Mouse (Mus musculus) left cerebral cortex, adult 2 months (tissue): ENCODE measurements at regions not wholly inside any gene's neighbourhood (a gene's known extent, or its start where the extent isn't known, plus 50 kb on each side); places are given as distances from the start of the nearest gene placed in this dataset.
A peak's percentile ranks its signal among the peaks of the same experiment; 100 is the strongest.
"Not testable (repeated sequence)": the region's sequence is repeated elsewhere in the genome, so short reads cannot be mapped to it uniquely, and the experiment has no call there.

ENCODE experiments used
- DNase-seq, 2 experiments: peaks; one replicate each; pipeline ENCODE4 v3.0.0; 2021 to 2022; ENCODE audit warnings: low spot score in 2 of 2, mixed read lengths in 1 of 2; ENCODE audit errors: extremely low spot score in 1 of 2
- H3K27ac ChIP-seq: fragments of 200-600 bp; 2 replicates; pipeline ENCODE4 v1.8.1; 2022
- H3K4me3 ChIP-seq: fragments of 200-600 bp; 2 replicates; pipeline ENCODE4 v1.8.1; 2022
- CTCF ChIP-seq: fragments of 200-600 bp; IDR thresholded peaks from 2 replicates; pipeline ENCODE4 v1.8.1; 2022; ENCODE audit warnings: antibody characterized with exemption, mild to moderate bottlenecking, moderate library complexity
- intact Hi-C: fragments of 180-260 bp; cut with DNase I; formaldehyde crosslinking; loops from one replicate; pipeline ENCODE4 v1.15.1; 2025

DNA sequence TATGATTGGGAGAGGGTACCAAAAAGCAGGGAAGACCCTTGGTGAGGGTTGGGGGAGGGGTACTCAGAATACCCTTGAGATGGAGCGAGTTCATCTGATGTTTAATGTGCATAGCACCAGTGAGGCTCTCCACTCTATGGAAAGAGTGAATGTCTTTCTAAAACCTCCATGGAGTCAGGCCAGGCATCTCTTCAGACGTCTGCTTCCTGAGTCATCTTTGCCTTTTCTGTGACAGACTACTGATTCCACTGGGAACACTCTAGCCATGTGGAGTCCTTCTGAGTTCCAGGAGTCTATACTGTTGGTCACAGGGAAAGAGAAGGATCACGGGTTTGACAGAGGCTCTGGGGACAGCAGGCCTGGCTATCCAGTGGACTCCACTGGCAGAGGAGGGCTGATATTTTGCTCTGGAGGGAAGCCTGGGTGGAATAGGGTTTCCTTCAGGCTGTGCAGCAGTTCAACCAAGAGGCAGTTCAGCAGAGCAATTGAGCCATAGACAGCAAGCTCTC, 169.9 kb downstream of the Bcl2l11 start:
- intact Hi-C loops: no loop called here
- no peak overlapping the region for H3K27ac ChIP-seq
- TF ChIP-seq CTCF: no peak
- no peak overlapping the region for H3K4me3 ChIP-seq
- DNase-seq: no peak

DNA sequence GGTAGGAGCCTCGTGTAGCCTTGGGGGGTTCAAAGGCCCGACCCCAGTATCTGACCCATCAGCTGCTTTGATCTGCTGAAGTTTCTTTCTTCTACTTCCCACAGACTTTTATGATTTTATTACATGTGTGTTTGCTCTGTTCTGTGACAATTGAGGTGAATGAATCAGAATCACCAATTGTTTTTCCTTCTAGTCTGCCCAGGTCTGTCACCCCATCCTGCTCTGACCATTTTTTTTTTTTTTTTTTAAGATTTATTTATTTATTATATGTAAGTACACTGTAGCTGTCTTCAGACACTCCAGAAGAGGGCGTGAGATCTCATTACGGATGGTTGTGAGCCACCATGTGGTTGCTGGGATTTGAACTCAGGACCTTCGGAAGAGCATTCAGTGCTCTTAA, 170.6 kb downstream of the Bcl2l11 start:
- H3K4me3 ChIP-seq, DNase-seq, H3K27ac ChIP-seq, intact Hi-C loops: not testable (repeated sequence)

DNA sequence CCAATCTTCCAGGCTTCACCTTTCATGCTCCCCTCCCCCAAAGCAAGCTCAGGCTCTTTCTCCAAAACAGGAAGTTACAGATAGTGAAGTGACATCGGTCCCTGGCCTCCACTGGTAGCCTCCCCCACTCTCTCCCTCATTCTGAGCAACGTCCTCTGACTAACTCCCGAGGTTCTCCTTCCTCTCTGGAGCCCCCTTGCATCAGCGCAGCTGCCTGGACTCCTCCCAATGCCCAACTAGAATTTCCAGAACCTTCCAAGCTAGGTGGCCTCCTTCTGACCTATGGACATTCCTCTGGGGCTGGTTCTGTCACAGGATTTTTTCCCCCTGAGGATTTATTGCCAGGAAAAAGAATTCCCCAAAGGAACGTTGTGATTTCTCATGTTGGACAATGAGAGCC, 171.1 kb downstream of the Bcl2l11 start:
- no peak for DNase-seq
- TF ChIP-seq CTCF: no peak
- intact Hi-C loops: no loop called here
- no peak overlapping the region for H3K27ac ChIP-seq
- no peak overlapping the region for H3K4me3 ChIP-seq

DNA sequence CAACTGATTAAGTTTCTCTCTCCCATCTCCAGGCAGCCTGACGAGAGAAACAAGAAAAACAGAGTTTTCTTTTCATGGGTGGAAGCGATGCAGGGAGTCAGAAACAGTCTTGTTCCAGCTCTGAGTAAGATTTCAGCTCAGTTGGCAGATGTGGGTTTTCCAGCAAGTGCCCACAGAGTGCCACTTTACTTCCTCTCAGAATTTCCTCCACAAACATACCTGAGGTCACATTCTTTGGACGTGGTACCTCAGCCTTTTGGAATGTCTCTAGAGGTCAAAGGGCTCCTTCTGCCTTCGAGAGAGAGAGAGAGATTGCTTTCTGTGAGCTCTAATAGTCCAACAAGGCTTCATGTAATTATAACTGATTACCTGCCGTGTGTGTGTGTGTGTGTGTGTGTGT, 172.0 kb downstream of the Bcl2l11 start:
- Histone ChIP-seq H3K4me3 (no peak overlapping the region), H3K27ac (no peak overlapping the region)
- no peak for TF ChIP-seq CTCF
- no peak for DNase-seq
- intact Hi-C loops: no loop called here

DNA sequence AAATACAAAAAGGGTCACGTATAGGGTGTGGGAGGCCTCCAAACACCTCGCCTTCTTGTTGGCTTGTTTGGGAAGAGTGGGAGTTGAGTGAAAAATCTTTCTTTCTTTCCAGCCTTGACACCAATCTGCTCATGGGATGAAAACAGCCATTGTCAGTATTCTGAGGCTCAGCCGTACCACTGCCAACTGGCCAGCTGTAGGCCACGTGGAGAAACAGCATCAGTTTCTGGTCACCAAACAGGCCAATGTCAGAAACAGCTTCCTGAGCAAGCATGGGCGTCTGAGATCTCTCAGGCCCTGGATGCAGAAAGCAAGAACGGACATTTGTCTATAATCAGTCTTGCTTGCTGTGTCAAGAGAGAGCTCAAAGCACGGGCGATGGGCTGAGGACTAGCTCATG, 173.2 kb downstream of the Bcl2l11 start:
- intact Hi-C loops: no loop called here
- no peak for TF ChIP-seq CTCF
- Histone ChIP-seq H3K4me3 (no peak overlapping the region), H3K27ac (no peak overlapping the region)
- no peak for DNase-seq

DNA sequence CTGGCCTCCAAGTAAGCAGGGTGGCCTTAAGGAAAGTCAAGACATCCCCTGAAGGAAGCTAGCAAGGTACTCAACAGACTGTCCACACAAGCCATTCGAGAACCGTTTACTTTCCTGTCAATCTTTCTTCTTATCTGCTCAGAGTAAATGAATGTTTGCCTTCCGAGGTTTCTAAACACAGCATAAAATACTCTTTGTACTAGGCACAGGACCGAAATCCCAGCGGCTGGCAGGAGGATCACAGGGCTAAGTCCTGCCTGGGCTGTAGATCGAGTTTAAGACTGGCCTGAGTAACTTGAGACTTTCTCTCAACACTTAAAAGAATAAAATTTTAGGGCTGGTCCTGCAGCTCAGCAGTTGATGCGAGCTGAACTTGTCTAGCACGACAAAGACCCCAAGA, 175.9 kb downstream of the Bcl2l11 start:
- no peak overlapping the region for H3K27ac ChIP-seq
- intact Hi-C loops: loop anchor here (10.0 kb wide), 1 partner anchor 177 kb away; the partner anchor contains the start of gene Bcl2l11
- DNase-seq: no peak
- H3K4me3 ChIP-seq: no peak overlapping the region
- no peak for TF ChIP-seq CTCF

DNA sequence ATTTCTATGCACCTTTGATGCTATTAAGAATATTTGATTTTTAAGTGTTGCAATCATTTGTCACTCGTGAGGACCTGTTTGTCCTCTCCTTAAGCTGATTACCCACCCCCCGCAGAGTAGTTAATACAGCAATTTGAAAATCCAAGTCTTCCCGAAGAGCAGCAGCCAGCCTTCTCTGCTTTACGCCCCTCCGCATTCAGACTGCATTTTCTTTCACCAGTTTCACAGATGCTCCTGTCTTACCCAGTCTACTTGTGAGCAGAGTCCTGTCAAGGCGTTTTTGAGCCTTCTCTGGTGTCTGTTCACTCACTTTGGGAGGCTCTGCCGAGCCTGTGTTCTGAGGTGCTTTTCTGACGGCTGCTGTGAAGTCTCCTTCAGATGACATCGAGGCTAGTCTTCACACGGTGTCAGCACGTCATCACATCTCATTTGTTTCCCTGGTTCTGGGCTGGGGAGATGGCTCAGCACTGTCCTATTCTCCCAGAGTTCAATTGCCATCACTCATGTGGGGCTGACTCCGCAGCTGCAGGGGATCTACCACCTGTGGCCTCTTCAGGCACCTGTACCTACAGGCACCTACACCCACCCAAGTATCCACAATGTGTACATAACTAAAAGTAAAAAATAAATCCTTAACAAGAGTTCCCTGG, 178.3 kb downstream of the Bcl2l11 start:
- intact Hi-C loops: loop anchor here (10.0 kb wide), 1 partner anchor 179 kb away; the partner anchor contains the start of gene Bcl2l11
- no peak for TF ChIP-seq CTCF
- H3K4me3 ChIP-seq: no peak overlapping the region
- no peak for DNase-seq
- no peak overlapping the region for H3K27ac ChIP-seq

DNA sequence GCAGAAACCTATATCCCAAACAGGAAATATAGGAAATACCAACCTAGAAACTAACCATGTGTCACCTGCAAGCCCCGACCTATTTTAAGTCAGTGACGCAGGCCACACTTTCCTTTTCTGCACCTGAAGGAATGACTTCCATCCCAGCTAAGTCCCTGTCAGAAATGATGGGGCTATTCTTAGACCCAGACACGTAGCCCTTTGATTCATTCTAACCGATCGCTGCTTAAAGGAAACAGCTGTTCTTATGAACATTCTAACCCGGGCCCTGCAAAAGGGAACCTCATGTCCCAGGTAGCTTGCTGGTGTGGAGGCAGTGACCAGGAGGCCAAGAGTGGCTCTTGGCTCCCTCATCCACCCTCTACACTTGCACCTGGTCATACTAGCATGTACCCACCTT, 180.9 kb downstream of the Bcl2l11 start:
- no peak for DNase-seq
- intact Hi-C loops: loop anchor here (10.0 kb wide), 1 partner anchor 182 kb away; the partner anchor contains the start of gene Bcl2l11
- Histone ChIP-seq H3K27ac (no peak overlapping the region), H3K4me3 (no peak overlapping the region)
- TF ChIP-seq CTCF: no peak

DNA sequence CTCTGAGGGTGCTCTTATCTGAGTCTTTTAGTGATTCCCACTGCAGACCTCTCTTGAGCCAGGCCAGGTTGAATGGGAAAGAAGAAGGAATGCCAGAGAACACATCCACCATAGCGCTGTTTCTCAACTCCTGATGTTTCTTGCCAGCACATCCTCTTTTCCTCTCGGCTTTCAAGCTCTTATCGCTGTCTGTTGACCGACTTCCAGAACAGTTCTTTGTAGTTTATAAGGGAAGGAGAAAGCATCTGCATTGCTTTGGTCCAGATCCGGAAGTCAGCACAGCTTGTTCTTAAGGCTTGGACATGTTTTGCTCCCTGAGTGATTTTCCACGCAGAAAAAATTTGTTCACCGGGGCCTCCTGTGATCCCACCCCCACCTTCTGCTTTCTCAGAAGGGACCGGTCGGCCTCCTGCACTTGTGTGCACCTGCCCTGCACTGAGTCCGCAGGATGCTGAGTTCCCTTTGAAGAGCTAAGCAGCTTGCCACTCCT, 183.7 kb downstream of the Bcl2l11 start:
- no peak for TF ChIP-seq CTCF
- Histone ChIP-seq H3K4me3 (no peak overlapping the region), H3K27ac (no peak overlapping the region)
- intact Hi-C loops: loop anchor here (1.0 to 10.0 kb wide), 2 partner anchors 30 to 185 kb away; partner anchors contain the start of gene Bcl2l11
- DNase-seq: no peak

DNA sequence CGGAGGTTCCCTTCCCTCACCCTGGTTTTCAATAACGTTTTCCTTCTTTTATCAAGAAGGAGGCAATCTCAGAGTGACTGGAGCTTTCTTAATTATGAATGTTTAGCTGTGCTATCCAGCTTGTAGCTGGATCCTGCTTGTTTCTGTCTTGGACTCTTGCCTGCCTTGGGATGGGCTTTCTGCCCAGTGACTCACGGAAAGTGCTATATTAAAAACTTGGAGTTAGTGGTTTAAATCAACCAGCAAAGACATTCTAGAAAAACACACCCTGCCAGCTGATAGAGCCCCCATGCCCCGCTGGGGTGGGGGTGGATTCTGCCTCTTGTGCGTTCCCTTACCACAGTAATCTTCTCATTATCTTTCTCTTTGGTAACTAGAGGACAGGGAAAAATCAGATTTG, 184.2 kb downstream of the Bcl2l11 start:
- Histone ChIP-seq H3K4me3 (no peak overlapping the region), H3K27ac (no peak overlapping the region)
- intact Hi-C loops: no loop called here
- DNase-seq: peak; percentile 62 to 87
- no peak for TF ChIP-seq CTCF

DNA sequence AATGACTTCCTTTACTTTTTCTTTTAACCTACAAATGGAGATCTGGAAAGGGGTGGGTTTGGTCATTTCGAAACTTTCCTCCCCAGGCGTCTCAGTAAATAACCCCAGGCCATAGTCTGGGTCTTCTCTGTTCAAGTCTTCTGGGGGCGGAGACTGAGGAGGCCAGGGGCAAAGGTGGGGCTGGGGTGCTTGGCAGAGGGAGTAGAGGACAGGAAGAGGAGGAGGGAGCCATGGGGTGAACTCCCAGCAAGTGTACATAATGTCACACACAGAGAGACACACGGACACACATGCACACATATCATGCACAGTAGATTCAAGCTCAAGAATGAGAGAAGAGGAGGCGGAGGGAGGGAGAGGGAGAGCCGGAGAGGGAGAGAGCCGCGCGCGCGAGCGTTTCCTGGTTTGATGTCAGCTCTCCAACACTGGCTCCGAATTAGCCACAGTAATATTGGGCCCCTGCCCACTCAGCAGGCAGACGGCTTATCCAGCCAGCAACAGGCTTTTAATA, 186.3 kb downstream of the Bcl2l11 start:
- DNase-seq: peak; percentile 50 to 54
- Histone ChIP-seq H3K4me3 (no peak overlapping the region), H3K27ac (no peak overlapping the region)
- intact Hi-C loops: no loop called here
- no peak for TF ChIP-seq CTCF

DNA sequence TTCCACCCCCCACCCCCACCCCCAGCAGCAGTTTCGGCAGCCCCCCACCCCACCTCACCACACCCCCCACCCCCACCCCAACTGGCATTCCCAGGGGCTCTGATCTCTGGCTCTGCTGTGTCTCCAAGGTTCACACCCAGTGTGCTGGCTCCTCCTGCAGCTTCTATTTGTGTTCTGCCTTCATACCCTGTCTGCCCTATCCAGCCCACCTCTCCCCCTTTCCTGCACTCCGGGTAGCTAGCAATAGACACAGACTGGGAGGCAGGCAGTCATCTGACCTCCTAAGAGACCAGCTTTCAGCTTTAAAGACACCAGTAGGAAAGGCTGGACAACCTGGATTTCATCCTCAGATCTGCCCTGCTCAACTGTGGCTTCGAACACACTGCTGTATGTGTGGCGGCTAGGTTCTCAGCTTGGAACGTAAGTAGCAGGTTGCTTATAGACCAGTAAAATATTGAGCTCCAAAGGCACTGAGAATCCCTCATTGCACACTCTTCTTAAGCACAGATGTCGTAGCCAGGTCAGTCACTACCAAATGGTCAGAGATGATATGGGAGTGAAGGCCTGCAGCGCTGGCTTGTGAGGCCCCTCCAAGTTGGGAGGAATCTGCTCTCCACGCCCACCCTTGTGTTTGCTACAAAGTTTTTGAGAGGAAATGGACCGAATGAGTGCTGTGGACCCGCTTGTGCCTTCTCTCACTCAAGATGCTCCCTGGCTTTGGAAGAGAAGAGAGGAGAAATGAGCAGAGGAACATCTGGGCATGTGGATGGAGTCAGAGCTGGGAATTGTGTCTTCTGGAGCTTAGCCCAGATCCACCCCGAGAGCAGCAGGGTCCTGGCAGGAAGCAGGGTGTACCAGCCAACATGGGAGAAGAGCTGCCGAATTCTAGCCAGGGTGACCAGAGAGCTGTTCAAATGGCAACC, 187.1 kb downstream of the Bcl2l11 start:
- DNase-seq: no peak
- TF ChIP-seq CTCF: no peak
- intact Hi-C loops: no loop called here
- H3K27ac ChIP-seq: no peak overlapping the region
- no peak overlapping the region for H3K4me3 ChIP-seq
